Mouse (Mus musculus) G1E-ER4 (cell line): ENCODE data around the gene Gse1. TPM values are rescaled to one million over a fixed set of nuclear protein-coding genes. Genes with fewer than 3 reads are reported as not detected.

Source experiments
- GATA1 ChIP-seq: IDR thresholded peaks from one replicate; pipeline ENCODE4 v1.8.0; 2012; ENCODE audit warnings: low read length, inconsistent platforms
- polyA plus RNA-seq: library from polyadenylated mRNA; stranded (reverse); fragments of >175 nt; gene quantifications from 2 replicates; pipeline ENCODE4 v1.2.3, GENCODE M21; 2012

Gse1 gene
- polyA plus RNA-seq, 1 experiment: 139 TPM

DNA sequence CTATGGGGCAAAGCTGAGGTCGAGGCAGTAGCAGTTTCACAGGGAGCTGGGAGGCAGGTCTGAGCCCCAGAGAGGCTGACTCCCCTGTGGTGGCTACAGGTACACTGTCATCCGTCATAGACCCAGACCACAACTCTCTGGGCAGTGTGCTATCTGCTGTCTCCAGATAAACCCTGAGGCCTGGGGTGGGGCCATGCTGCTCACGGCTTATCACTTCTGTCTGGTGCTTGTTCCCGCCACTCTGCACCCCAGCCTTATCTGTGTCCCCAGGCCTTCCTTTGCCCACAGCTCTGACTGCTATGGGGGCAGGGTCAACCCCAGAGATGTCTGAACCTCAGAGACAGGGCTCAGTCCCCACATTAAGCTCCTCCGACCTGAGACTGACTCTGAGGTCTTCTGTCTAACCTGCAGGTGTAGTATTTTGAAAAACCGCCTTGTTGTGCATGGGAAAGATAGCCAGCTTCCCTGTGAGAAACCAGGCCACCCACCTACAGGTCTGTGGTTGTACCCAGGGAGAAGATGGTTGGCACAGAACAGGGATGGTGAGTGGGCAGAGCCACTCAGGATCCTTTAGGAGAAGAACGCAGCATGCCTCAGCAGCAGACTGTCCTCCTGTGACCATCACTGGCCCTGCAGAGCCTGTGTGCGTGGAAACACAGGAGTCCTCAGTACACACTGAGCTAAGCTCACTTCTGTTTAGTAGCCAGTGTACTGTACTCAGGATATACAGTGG, 143.6 kb downstream of the Gse1 start:
- TF ChIP-seq GATA1: peak; percentile 99

DNA sequence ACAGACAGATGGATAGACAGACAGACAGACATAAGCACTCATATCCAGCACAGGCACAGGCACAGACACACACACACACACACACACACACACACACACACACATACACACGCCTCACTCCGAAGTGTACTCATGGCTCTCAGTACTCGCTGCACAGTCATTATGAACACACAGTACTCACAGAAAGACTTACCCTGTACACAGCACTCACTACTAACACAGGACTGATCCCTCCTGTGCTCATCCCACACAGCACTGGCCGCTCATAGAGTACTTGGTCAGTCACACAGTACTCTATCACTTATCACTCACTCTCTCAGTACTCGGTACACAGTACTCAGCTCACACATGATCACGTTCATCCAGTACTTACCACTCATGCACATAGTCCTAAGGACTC, 144.4 kb downstream of the Gse1 start:
- no peak for TF ChIP-seq GATA1

- TF ChIP-seq GATA1: no peak
Observed at GRCm38 (mm10) chr8:120373621-120374020, 145.4 kb downstream of the Gse1 start.

DNA sequence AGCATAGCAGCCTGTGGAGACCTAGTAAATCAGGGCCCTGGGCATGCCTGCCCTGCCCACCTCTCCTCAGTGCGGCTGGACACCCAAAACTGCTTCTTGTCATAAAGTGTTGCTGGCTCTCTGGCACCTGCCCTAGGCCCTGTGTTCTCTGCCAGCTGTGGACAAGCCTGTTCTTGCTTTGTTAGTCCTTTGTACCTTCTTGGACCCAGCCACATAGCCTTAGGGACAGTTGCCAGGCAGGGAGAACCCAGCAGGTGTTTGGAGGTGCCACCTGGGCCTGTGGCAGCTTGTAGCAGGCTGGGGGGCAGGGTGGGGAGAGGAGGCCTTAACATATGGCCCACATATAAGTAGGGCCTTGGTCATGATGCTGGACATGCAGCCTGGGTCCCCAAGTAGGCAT, 145.8 kb downstream of the Gse1 start:
- TF ChIP-seq GATA1: no peak

- TF ChIP-seq GATA1: no peak
Observed at GRCm38 (mm10) chr8:120374514-120374913, 146.3 kb downstream of the Gse1 start.

DNA sequence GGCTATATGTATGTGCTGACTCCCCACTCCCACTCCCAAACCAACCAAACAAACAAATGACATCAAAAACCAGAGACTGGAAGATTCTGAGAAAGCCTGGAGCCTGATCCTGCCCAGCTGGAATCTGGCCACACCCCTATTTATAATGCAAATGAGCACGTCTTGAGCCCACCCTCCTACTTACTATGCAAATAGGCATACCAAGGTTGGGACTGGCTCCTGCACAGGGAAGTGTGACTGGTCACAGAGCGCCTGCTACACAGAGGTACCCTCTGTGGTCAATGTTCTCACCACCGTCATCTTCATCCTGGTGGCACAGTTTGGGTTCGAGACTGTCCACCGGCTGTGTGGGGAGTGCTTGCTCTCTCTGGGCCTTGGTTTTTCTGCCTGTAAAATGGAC, 146.9 kb downstream of the Gse1 start:
- no peak for TF ChIP-seq GATA1

- no peak for TF ChIP-seq GATA1
Observed at GRCm38 (mm10) chr8:120376215-120376614, 148.0 kb downstream of the Gse1 start.

GRCm38 (mm10) chr8:120376847-120377802, 148.9 kb downstream of the Gse1 start:
- no peak for TF ChIP-seq GATA1

GRCm38 (mm10) chr8:120377803-120378189, 149.5 kb downstream of the Gse1 start:
- no peak for TF ChIP-seq GATA1

GRCm38 (mm10) chr8:120378306-120378705, 150.1 kb downstream of the Gse1 start:
- no peak for TF ChIP-seq GATA1

DNA sequence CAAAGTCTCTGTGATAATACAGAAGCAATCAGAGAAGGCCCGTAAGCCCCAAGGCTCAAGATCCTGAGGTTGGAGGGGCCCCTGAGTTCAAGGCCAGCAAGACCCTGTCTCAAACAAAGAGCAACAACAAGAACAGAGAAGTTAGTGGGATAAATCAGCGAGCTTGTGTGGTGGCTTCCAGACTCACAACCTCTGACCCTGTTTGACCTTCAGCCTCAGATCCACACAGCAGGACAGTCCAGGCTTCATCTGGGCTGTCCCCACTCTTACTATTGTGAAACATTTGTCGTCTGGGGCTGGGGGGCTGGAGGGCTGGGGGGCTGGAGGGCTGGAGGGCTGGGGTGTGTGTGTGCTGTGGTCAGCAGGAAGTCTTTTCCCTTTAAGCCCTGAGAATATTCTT, 150.8 kb downstream of the Gse1 start:
- TF ChIP-seq GATA1: no peak

DNA sequence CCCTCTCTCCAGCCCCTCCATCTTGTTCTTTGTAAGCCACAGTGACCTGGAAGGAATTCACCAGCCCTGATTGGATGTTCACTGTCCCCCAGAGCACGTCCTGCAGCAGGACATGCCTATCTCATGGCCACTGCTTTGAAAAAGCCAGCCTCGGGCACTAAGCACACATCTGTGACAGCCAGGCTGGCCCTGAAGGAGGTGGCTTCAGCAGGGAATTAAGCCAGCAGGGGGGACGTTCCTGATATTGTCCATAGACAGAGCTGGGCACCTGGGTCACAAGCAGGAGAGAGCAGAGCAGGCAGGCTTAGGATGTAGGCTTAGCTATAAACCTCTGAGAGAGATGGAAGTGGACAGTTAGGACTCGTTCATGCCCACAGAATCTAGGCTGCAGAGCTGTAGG, 153.6 kb downstream of the Gse1 start:
- no peak for TF ChIP-seq GATA1

DNA sequence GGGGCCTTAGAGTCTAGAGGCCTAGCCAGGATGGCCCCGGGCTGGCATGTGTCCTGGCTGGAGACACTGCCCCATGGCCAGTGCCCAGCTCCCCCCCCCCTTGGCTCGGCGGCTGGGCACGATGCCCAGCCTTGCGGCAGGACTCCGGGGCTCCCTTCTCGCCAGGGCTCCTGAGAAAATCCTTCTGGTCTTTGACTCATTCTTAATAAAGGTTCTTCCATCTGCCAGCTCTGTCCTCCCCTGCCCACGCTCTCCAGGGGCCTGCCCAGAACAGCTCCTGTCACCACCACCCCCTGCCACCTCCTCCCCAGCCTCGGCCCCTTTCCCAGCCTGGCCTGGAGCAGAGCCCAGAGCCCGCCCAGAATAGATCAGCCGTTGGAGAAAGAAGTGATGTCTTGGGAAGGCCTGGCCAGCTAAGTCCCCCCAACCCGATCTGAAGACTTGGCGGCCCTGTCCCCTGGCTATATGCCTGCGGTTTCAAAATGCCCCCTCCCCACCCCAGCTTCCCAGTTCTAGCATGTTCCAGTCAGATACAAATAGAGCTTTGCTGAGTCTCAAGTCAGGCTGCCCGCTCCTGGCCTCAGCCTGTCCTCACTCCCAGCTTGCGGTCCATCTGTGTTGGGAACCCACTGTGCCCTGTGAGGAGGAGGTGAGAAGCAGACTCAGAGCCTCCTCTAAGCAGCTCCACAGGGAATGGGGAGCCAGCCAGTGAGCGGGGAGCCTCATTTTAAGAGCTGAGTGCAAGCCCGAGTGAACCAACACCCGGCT, 154.4 kb downstream of the Gse1 start:
- no peak for TF ChIP-seq GATA1

DNA sequence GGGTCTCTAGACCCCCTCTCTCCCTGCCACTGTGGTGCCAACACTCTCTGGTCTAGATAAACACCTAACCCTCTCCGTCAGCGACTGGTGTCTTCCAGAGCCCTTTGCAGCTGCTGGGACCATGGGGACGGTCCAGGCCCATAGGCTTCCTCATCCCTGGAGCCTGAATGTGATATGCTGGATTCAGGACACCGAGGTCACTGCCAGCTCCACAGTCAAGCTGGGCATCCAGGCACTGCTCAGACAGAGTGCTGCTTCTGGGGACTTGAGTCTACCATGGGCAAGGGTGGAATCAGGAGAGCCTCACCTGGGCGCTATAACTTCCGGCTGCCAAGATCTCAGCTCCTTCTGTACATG, 154.9 kb downstream of the Gse1 start:
- no peak for TF ChIP-seq GATA1

GRCm38 (mm10) chr8:120383713-120384112, 155.5 kb downstream of the Gse1 start:
- no peak for TF ChIP-seq GATA1

GRCm38 (mm10) chr8:120384745-120385144, 156.5 kb downstream of the Gse1 start:
- TF ChIP-seq GATA1: no peak

DNA sequence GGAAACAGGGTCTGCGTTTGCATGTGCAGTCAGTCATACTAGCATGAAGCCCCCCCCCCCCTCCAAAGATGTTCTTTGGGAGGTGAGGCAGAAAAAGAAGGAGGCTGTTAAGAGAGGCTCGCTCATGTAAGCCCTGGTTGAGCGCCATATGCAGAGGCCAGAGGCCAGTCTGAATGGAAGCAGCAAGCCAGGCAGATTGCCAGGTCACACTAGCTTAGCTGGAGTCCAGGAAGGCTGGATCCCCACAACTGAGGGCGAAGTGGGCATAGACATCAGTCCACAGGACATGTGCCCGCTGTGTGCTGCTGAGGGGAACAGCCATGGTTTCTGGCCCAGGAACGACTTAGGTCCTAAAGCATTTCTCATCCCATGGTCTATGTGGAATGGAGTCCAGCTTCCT, 160.0 kb downstream of the Gse1 start:
- no peak for TF ChIP-seq GATA1
